Mouse (Mus musculus): ENCODE measurements at regions not wholly inside any gene's neighbourhood (a gene's known extent, or its start where the extent isn't known, plus 50 kb on each side); places are given as distances from the start of the nearest gene placed in this dataset.

GRCm38 (mm10) chr13:84514981-84515510, 292.9 kb downstream of the Tmem161b start:
- peak; percentile 76 for DNase-seq (ENCODE audit: low read depth, low spot score)
